Mouse (Mus musculus) cortical plate, adult 2 months (tissue): Measurements from ENCODE around the gene Cenph. TPM values are rescaled to one million over a fixed set of nuclear protein-coding genes. Genes with fewer than 3 reads are reported as not detected.

Experiments used
- H3K27ac ChIP-seq: fragments of 200-500 bp; 2 replicates; pipeline ENCODE4 v1.5.1; 2012; ENCODE audit warnings: low read length, control low read depth, inconsistent platforms; ENCODE audit not compliant: insufficient read depth
- H3K4me1 ChIP-seq: fragments of 200-500 bp; 2 replicates; pipeline ENCODE4 v1.6.1; 2011; ENCODE audit warnings: low read length; ENCODE audit not compliant: control insufficient read depth, insufficient read depth
- H3K4me3 ChIP-seq: fragments of 200-500 bp; 2 replicates; pipeline ENCODE4 v1.5.1; 2011; ENCODE audit warnings: mild to moderate bottlenecking, low read length, control low read depth; ENCODE audit not compliant: insufficient read depth
- CTCF ChIP-seq: fragments of 200-500 bp; IDR thresholded peaks from 2 replicates; pipeline ENCODE4 v1.5.1; 2011; ENCODE audit warnings: mild to moderate bottlenecking, control low read depth, low read length; ENCODE audit not compliant: insufficient read depth; ENCODE audit errors: extremely low read depth
- POLR2A ChIP-seq: fragments of 200-500 bp; IDR thresholded peaks from 2 replicates; pipeline ENCODE4 v1.6.1; 2011; ENCODE audit warnings: mild to moderate bottlenecking, low read length, control low read depth; ENCODE audit not compliant: insufficient read depth; ENCODE audit errors: extremely low read depth
- polyA plus RNA-seq: library from polyadenylated mRNA; depleted of rRNA; stranded (reverse); fragments of >200 nt; gene quantifications from 2 replicates; pipeline ENCODE4 v1.2.3, GENCODE M21; 2012

Cenph gene
- polyA plus RNA-seq, 1 experiment: 1.2 TPM

- peak overlapping the region; percentile 57 for H3K4me3 ChIP-seq
- no peak overlapping the region for H3K27ac ChIP-seq
- H3K4me1 ChIP-seq: no peaks in the 10 kb centered on the region
- TF ChIP-seq CTCF (no peak), POLR2A (no peak)
Observed at GRCm38 (mm10) chr13:100785806-100786413, 10.2 kb upstream of the Cenph start.

- Histone ChIP-seq H3K27ac (no peak overlapping the region), H3K4me3 (no peak overlapping the region), H3K4me1 (no peaks in the 10 kb centered on the region)
- TF ChIP-seq POLR2A (no peak), CTCF (no peak)
Observed at GRCm38 (mm10) chr13:100777491-100777890, 1.8 kb upstream of the Cenph start.

GRCm38 (mm10) chr13:100776710-100777109, 1.0 kb upstream of the Cenph start:
- no peak overlapping the region for H3K4me3 ChIP-seq
- no peaks in the 10 kb centered on the region for H3K4me1 ChIP-seq
- TF ChIP-seq POLR2A: no peak
- TF ChIP-seq CTCF: no peak
- no peak overlapping the region for H3K27ac ChIP-seq

DNA sequence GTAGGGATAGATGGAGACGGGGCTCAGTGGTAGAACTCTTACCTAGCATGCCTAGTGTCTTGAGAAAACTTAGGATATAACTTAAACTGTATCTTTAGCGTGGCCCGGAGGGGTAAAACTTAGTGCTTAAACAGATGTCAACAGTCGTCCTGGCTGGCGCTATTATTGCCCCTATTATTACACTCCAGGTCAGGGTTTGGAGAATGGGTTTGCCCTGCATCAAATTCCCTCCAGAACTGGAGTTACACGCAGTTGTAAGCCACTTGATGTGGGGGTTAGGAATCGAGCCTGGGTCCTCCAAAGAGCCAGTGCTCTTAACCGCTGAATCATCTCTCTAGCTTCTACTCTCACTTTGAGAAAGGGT, 339 bp upstream of the Cenph start:
- Histone ChIP-seq H3K4me3 (peak overlapping the region; percentile 37), H3K4me1 (no peaks in the 10 kb centered on the region), H3K27ac (no peak overlapping the region)
- no peak for TF ChIP-seq CTCF
- TF ChIP-seq POLR2A: no peak

GRCm38 (mm10) chr13:100774704-100775103, 995 bp downstream of the Cenph start:
- TF ChIP-seq CTCF: no peak
- TF ChIP-seq POLR2A: no peak
- no peak overlapping the region for H3K27ac ChIP-seq
- H3K4me3 ChIP-seq: no peak overlapping the region
- H3K4me1 ChIP-seq: no peaks in the 10 kb centered on the region

DNA sequence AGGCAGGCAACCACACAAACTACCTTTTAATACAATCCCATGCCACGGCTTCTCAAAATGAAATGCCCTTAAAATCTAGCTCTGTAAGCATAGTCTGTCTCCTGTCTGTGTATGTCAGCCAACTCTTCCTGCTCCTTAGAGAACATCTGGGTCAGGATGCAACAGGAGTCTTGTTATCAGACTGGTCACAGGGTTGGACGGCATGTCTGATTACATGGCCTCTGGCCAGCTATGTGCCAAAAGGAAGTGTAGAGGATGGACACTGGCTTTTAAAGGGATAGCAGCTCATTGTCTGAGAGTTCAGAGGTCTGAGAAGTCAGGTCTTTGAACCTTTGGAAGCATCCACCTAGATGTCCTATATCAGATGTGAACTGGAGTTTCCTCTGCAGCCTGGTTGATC, 20.4 kb downstream of the Cenph start:
- TF ChIP-seq POLR2A (no peak), CTCF (no peak)
- Histone ChIP-seq H3K27ac (no peak overlapping the region), H3K4me1 (no peaks in the 10 kb centered on the region)

GRCm38 (mm10) chr13:100754186-100754585, 21.5 kb downstream of the Cenph start:
- Histone ChIP-seq H3K4me1 (no peaks in the 10 kb centered on the region), H3K27ac (no peak overlapping the region), H3K4me3 (no peak overlapping the region)
- TF ChIP-seq POLR2A (no peak), CTCF (no peak)

More for the DNA sequence above, 20.4 kb downstream of the Cenph start:
- H3K4me3 ChIP-seq: no peak overlapping the region

DNA sequence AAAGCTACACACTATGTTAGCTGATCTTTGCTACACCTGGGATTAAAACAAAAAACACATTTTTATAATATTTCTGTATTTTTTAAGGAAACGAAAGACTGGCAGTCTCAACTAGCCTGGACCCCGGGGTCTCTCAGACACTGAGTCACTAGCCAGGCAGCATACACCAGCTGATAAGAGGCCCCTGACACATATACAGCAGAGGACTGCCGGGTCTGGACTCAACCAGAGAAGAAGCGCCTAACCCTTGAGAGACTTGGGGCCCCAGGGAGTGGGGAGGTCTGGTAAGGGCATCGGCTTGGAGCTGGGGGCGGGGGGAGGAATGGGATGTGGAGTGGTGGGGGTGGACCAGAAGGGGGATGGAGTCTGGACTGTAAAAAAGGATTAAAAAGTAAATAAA, 22.7 kb downstream of the Cenph start:
- TF ChIP-seq CTCF (no peak), POLR2A (no peak)
- Histone ChIP-seq H3K4me3 (no peak overlapping the region), H3K4me1 (no peaks in the 10 kb centered on the region), H3K27ac (no peak overlapping the region)

DNA sequence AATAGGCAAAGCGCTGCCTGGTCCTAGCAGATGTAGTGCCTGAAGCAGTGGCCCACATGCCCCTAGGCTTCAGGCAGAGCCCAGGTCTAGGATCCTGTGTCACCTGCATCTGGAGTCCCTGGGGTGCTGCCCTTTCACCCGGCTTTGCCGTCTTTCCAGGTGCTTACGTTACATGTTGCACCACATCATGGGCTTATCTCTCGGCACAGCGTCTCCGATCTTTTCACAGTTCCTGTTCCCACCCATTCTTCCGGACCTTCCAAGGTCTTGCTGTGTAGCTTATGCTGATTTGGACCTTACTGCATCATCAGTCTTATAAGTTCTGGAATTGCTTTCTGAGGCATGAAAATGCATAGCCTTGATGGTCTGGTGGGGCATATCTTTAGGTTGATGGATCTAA, 23.2 kb downstream of the Cenph start:
- TF ChIP-seq POLR2A (no peak), CTCF (no peak)
- Histone ChIP-seq H3K27ac (no peak overlapping the region), H3K4me1 (no peaks in the 10 kb centered on the region), H3K4me3 (no peak overlapping the region)

GRCm38 (mm10) chr13:100751402-100751801, 24.3 kb downstream of the Cenph start:
- no peak for TF ChIP-seq CTCF
- no peak for TF ChIP-seq POLR2A
- Histone ChIP-seq H3K27ac (no peak overlapping the region), H3K4me1 (0 out of 2 replicates have a peak, but pooled peaks cover 1% of the 10 kb centered on the region), H3K4me3 (no peak overlapping the region)

DNA sequence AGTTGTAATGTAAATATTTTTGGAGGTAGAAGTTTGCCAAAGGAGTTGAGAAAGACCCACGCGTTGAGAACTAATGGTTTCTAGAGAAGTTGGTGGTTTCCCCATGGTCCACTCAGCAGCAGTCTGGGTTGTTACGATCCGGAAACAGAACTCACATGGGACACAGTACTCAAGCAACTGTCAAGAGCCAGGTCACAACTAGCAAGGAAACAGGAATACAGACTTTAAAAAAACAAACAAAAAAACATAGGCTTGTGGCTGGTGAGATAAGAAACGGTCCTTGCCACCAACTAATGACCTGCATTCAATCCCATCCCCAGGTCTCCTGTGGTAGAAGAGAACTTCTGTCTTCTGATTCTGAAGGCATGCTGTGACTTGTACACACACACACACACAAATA, 24.9 kb downstream of the Cenph start:
- no peak overlapping the region for H3K4me3 ChIP-seq
- TF ChIP-seq POLR2A: no peak
- TF ChIP-seq CTCF: no peak
- no peak overlapping the region for H3K27ac ChIP-seq
- H3K4me1 ChIP-seq: 0 out of 2 replicates have a peak, but pooled peaks cover 2% of the 10 kb centered on the region

GRCm38 (mm10) chr13:100748638-100749037, 27.1 kb downstream of the Cenph start:
- no peak for TF ChIP-seq CTCF
- no peak for TF ChIP-seq POLR2A
- Histone ChIP-seq H3K27ac (no peak overlapping the region), H3K4me1 (0 out of 2 replicates have a peak, but pooled peaks cover 2% of the 10 kb centered on the region), H3K4me3 (no peak overlapping the region)
